Mouse (Mus musculus): ENCODE measurements around the gene Olfr1288. TPM values are rescaled to one million over a fixed set of nuclear protein-coding genes. Genes with fewer than 3 reads are reported as not detected.

The Olfr1288 gene
- total RNA-seq (2014; rRNA removed) (not detected in 2 replicates), polyA plus RNA-seq (2015; fragmentation: Nextera tagmentation; extraction: Ambion mirVana) (not detected in 2 replicates)

- Histone ChIP-seq H3K9me3 (ENCODE audit: low read length) (no peaks in the 10 kb centered on the region), H3K4me1 (ENCODE audit: insufficient read depth) (no peaks in the 10 kb centered on the region), H3K4me2 (ENCODE audit: low read depth) (no peak within 1 kb of the TSS), H3K4me3 (ENCODE audit: low read depth, low read length) (no peak within 1 kb of the TSS), H3K9ac (no peak within 1 kb of the TSS), H3K27me3 (ENCODE audit: insufficient read depth, low read length) (no peaks in the 10 kb centered on the region), H3K27ac (ENCODE audit: low read depth, low read length) (no peak within 1 kb of the TSS), H3K36me3 (ENCODE audit: insufficient read depth) (no peaks in the 10 kb centered on the region)
- ATAC-seq: no peak
- WGBS: 95% methylated on average over 1 of the region's 1 CpGs
- TF ChIP-seq CTCF (IDR thresholded peaks at IDR 0.05; ENCODE audit: low read depth): no peak
- no peak for DNase-seq
Measured at GRCm38 (mm10) chr2:111473801-111474200, at the start of gene Olfr1288. Gene Olfr1288 (plus strand): TSS chr2:111474101.

DNA sequence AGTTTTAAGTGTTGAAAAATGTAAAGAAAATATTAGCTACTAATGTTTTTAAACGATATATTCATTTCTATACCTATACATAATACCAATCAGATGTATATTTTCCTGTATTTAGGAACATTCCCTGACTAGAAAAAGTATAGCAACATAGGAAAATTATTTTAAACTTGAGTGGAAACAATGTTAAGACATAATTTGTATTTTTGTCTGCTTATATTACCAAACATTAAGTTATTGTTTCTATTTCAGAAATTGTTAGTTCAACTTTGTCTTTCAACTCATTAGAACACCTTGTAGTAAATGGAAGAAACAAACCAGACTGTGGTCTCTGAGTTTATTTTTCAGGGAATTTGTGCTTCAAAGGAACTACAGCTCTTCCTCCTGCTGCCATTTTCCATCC, 25.1 kb upstream of the Olfr1288 start, which contains the start of gene Olfr1287:
TSS of gene Olfr1287 (plus strand) at position 301 of the 400 bp plus-strand sequence.
- no peaks in the 10 kb centered on the region for H3K4me1 ChIP-seq (ENCODE audit: insufficient read depth)
- no peaks in the 10 kb centered on the region for H3K27me3 ChIP-seq (ENCODE audit: insufficient read depth, low read length)
- no peak for ATAC-seq
- no peak for TF ChIP-seq CTCF (IDR thresholded peaks at IDR 0.05; ENCODE audit: low read depth)
- no peak for DNase-seq
- no peak within 1 kb of the TSS for H3K27ac ChIP-seq (ENCODE audit: low read depth, low read length)
- no peak within 1 kb of the TSS for H3K4me3 ChIP-seq (ENCODE audit: low read depth, low read length)
- H3K36me3 ChIP-seq (ENCODE audit: insufficient read depth): no peaks in the 10 kb centered on the region
- H3K4me2 ChIP-seq (ENCODE audit: low read depth): no peak within 1 kb of the TSS
- WGBS: 77% methylated on average over 1 of the region's 1 CpGs
- H3K9ac ChIP-seq: no peak within 1 kb of the TSS
- H3K9me3 ChIP-seq (ENCODE audit: low read length): no peaks in the 10 kb centered on the region

DNA sequence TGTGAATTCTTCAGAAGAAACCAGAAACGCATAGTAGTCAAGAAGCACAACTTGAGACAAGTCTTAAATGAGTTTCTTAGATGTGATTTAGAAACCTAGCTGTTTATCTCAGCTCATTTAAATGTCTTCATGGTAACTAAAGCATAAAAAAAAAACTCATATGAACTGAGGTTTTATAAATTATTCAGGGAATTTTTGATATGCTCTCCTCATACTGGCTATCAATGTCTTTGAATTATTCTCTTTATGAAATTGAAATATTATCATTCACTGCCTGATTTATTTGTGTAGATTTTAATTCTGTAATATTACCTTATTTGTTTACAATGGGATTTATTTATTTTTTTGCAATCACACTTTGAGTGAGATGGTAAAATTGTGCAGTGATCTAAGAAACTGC, 6.6 kb downstream of the Olfr1288 start, which contains the start of gene Olfr1289:
TSS of gene Olfr1289 (plus strand) at position 301 of the 400 bp plus-strand sequence.
- H3K4me2 ChIP-seq (ENCODE audit: low read depth): no peak within 1 kb of the TSS
- DNase-seq: no peak
- WGBS: 67% methylated on average over 1 of the region's 1 CpGs

GRCm38 (mm10) chr2:111493729-111494128, 19.8 kb downstream of the Olfr1288 start, which contains the start of gene Olfr1290:
Gene Olfr1290 (minus strand): TSS chr2:111493829.
- Histone ChIP-seq H3K4me2 (ENCODE audit: low read depth) (no peak within 1 kb of the TSS), H3K9ac (no peak within 1 kb of the TSS), H3K4me3 (ENCODE audit: low read depth, low read length) (no peak within 1 kb of the TSS), H3K9me3 (ENCODE audit: low read length) (no peaks in the 10 kb centered on the region), H3K36me3 (ENCODE audit: insufficient read depth) (no peaks in the 10 kb centered on the region), H3K27me3 (ENCODE audit: insufficient read depth, low read length) (no peaks in the 10 kb centered on the region), H3K4me1 (ENCODE audit: insufficient read depth) (no peaks in the 10 kb centered on the region), H3K27ac (ENCODE audit: low read depth, low read length) (no peak within 1 kb of the TSS)
- ATAC-seq (no peak), DNase-seq (no peak)
- WGBS: 78% methylated on average over 5 of the region's 5 CpGs
- TF ChIP-seq CTCF (IDR thresholded peaks at IDR 0.05; ENCODE audit: low read depth): no peak

More for the DNA sequence above, 6.6 kb downstream of the Olfr1288 start, which contains the start of gene Olfr1289:
- Histone ChIP-seq H3K4me1 (ENCODE audit: insufficient read depth) (no peaks in the 10 kb centered on the region), H3K27ac (ENCODE audit: low read depth, low read length) (no peak within 1 kb of the TSS), H3K36me3 (ENCODE audit: insufficient read depth) (no peaks in the 10 kb centered on the region), H3K27me3 (ENCODE audit: insufficient read depth, low read length) (no peaks in the 10 kb centered on the region), H3K9me3 (ENCODE audit: low read length) (no peaks in the 10 kb centered on the region), H3K9ac (no peak within 1 kb of the TSS), H3K4me3 (ENCODE audit: low read depth, low read length) (no peak within 1 kb of the TSS)
- no peak for TF ChIP-seq CTCF (IDR thresholded peaks at IDR 0.05; ENCODE audit: low read depth)
- no peak for ATAC-seq

GRCm38 (mm10) chr2:111496880-111497279, 23.0 kb downstream of the Olfr1288 start, which contains the start of gene Olfr1291-ps1:
Gene Olfr1291-ps1 (plus strand): TSS chr2:111497180.
- H3K9ac ChIP-seq: no peak within 1 kb of the TSS
- no peak within 1 kb of the TSS for H3K4me3 ChIP-seq (ENCODE audit: low read depth, low read length)
- H3K27me3 ChIP-seq (ENCODE audit: insufficient read depth, low read length): no peaks in the 10 kb centered on the region
- DNase-seq: no peak
- 92% methylated on average over 3 of the region's 3 CpGs for WGBS
- no peak for TF ChIP-seq CTCF (IDR thresholded peaks at IDR 0.05; ENCODE audit: low read depth)
- no peaks in the 10 kb centered on the region for H3K36me3 ChIP-seq (ENCODE audit: insufficient read depth)
- H3K4me2 ChIP-seq (ENCODE audit: low read depth): no peak within 1 kb of the TSS
- ATAC-seq: no peak
- no peaks in the 10 kb centered on the region for H3K9me3 ChIP-seq (ENCODE audit: low read length)
- no peaks in the 10 kb centered on the region for H3K4me1 ChIP-seq (ENCODE audit: insufficient read depth)
- no peak within 1 kb of the TSS for H3K27ac ChIP-seq (ENCODE audit: low read depth, low read length)

DNA sequence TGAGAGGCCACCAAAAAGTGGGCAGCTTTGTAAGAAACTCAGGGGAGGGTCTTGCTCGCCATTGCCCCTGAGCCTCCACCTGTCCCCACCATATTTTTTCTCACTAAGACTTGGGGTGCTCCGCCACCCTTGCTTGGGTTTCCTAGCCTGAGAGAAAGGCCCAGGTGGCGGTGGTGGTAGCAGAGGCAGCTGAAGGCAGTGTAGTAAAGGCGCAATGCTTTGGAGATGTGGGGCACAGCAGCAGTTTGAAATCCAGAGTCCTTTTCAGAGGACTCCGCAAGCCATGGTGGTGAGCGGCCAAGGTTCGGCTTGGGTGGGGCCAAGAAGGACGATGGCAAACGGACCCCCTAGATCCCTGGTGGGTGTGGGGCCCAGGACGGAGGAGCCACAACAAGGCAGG, 43.5 kb downstream of the Olfr1288 start:
- no peak for TF ChIP-seq CTCF (IDR thresholded peaks at IDR 0.05; ENCODE audit: low read depth)
- H3K27ac ChIP-seq (ENCODE audit: low read depth, low read length): no peak overlapping the region
- ATAC-seq (no peak), DNase-seq (no peak)
- 90% methylated on average over 10 of the region's 10 CpGs for WGBS
- H3K9me3 ChIP-seq (ENCODE audit: low read length): no peaks in the 10 kb centered on the region
- no peaks in the 10 kb centered on the region for H3K27me3 ChIP-seq (ENCODE audit: insufficient read depth, low read length)
- H3K36me3 ChIP-seq (ENCODE audit: insufficient read depth): no peaks in the 10 kb centered on the region
- no peaks in the 10 kb centered on the region for H3K4me1 ChIP-seq (ENCODE audit: insufficient read depth)
- no peak overlapping the region for H3K4me2 ChIP-seq (ENCODE audit: low read depth)
- no peak overlapping the region for H3K4me3 ChIP-seq (ENCODE audit: low read depth, low read length)
- no peak overlapping the region for H3K9ac ChIP-seq

DNA sequence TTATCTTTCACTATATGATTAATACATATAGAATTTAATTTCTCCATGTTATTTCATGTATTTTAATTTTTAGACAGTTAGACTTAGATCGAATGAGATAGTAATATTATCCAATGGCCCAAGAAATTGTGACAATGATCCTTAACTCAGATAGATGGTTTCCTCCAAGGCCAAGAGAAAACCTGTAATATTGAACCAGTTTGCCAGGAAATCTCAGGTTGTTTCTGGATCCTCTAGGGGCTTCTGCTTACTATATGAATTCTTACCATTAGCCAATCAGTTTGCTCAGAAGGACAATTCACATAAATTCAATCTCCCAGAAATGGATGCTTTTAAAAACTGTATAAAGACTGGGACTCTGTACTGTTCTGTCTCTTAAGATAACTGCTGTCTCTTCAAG, 51.0 kb downstream of the Olfr1288 start, which contains the start of gene Olfr1293-ps:
TSS of gene Olfr1293-ps (plus strand) at position 301 of the 400 bp plus-strand sequence.
- H3K27me3 ChIP-seq (ENCODE audit: insufficient read depth, low read length): no peaks in the 10 kb centered on the region
- no peaks in the 10 kb centered on the region for H3K36me3 ChIP-seq (ENCODE audit: insufficient read depth)
- ATAC-seq (no peak), DNase-seq (no peak)
- H3K4me3 ChIP-seq (ENCODE audit: low read depth, low read length): no peak within 1 kb of the TSS
- 95% methylated on average over 1 of the region's 1 CpGs for WGBS
- TF ChIP-seq CTCF (IDR thresholded peaks at IDR 0.05; ENCODE audit: low read depth): no peak
- H3K9me3 ChIP-seq (ENCODE audit: low read length): no peaks in the 10 kb centered on the region
- H3K9ac ChIP-seq: no peak within 1 kb of the TSS
- H3K27ac ChIP-seq (ENCODE audit: low read depth, low read length): no peak within 1 kb of the TSS
- H3K4me2 ChIP-seq (ENCODE audit: low read depth): no peak within 1 kb of the TSS
- H3K4me1 ChIP-seq (ENCODE audit: insufficient read depth): no peaks in the 10 kb centered on the region

Other genes starting within 250 kb of the Olfr1288 start
- not detected in 2 replicates for gene 4930430A15Rik, start 244.5 kb upstream of the Olfr1288 start, total RNA-seq (2014; rRNA removed)
- gene 4930430A15Rik, start 244.5 kb upstream of the Olfr1288 start, polyA plus RNA-seq (2015; fragmentation: Nextera tagmentation; extraction: Ambion mirVana): not detected in 2 replicates
- not detected in 2 replicates for gene Olfr1275, start 238.8 kb upstream of the Olfr1288 start, total RNA-seq (2014; rRNA removed)
- not detected in 2 replicates for gene Olfr1275, start 238.8 kb upstream of the Olfr1288 start, polyA plus RNA-seq (2015; fragmentation: Nextera tagmentation; extraction: Ambion mirVana)
- gene Olfr1276, start 219.6 kb upstream of the Olfr1288 start, total RNA-seq (2014; rRNA removed): not detected in 2 replicates
- not detected in 2 replicates for gene Olfr1276, start 219.6 kb upstream of the Olfr1288 start, polyA plus RNA-seq (2015; fragmentation: Nextera tagmentation; extraction: Ambion mirVana)
- not detected in 2 replicates for gene Olfr1277, start 200.0 kb upstream of the Olfr1288 start, total RNA-seq (2014; rRNA removed)
- not detected in 2 replicates for gene Olfr1277, start 200.0 kb upstream of the Olfr1288 start, polyA plus RNA-seq (2015; fragmentation: Nextera tagmentation; extraction: Ambion mirVana)
- gene Olfr1278, start 184.0 kb upstream of the Olfr1288 start, total RNA-seq (2014; rRNA removed): not detected in 2 replicates
- not detected in 2 replicates for gene Olfr1278, start 184.0 kb upstream of the Olfr1288 start, polyA plus RNA-seq (2015; fragmentation: Nextera tagmentation; extraction: Ambion mirVana)
- not detected in 2 replicates for gene Olfr1279, start 173.5 kb upstream of the Olfr1288 start, total RNA-seq (2014; rRNA removed)
- gene Olfr1279, start 173.5 kb upstream of the Olfr1288 start, polyA plus RNA-seq (2015; fragmentation: Nextera tagmentation; extraction: Ambion mirVana): not detected in 2 replicates
- gene Olfr1280, start 160.1 kb upstream of the Olfr1288 start, total RNA-seq (2014; rRNA removed): not detected in 2 replicates
- not detected in 2 replicates for gene Olfr1280, start 160.1 kb upstream of the Olfr1288 start, polyA plus RNA-seq (2015; fragmentation: Nextera tagmentation; extraction: Ambion mirVana)
- not detected in 2 replicates for gene Olfr1281, start 147.6 kb upstream of the Olfr1288 start, total RNA-seq (2014; rRNA removed)
- gene Olfr1281, start 147.6 kb upstream of the Olfr1288 start, polyA plus RNA-seq (2015; fragmentation: Nextera tagmentation; extraction: Ambion mirVana): not detected in 2 replicates
- not detected in 2 replicates for gene Olfr1282, start 138.0 kb upstream of the Olfr1288 start, total RNA-seq (2014; rRNA removed)
- not detected in 2 replicates for gene Olfr1282, start 138.0 kb upstream of the Olfr1288 start, polyA plus RNA-seq (2015; fragmentation: Nextera tagmentation; extraction: Ambion mirVana)
- gene Olfr1283, start 107.3 kb upstream of the Olfr1288 start, total RNA-seq (2014; rRNA removed): not detected in 2 replicates
- not detected in 2 replicates for gene Olfr1283, start 107.3 kb upstream of the Olfr1288 start, polyA plus RNA-seq (2015; fragmentation: Nextera tagmentation; extraction: Ambion mirVana)
- not detected in 2 replicates for gene Olfr1284, start 98.6 kb upstream of the Olfr1288 start, total RNA-seq (2014; rRNA removed)
- not detected in 2 replicates for gene Olfr1284, start 98.6 kb upstream of the Olfr1288 start, polyA plus RNA-seq (2015; fragmentation: Nextera tagmentation; extraction: Ambion mirVana)
- not detected in 2 replicates for gene Olfr1286, start 51.0 kb upstream of the Olfr1288 start, total RNA-seq (2014; rRNA removed)
- not detected in 2 replicates for gene Olfr1286, start 51.0 kb upstream of the Olfr1288 start, polyA plus RNA-seq (2015; fragmentation: Nextera tagmentation; extraction: Ambion mirVana)
- not detected in 2 replicates for gene Olfr1287, start 25.0 kb upstream of the Olfr1288 start, total RNA-seq (2014; rRNA removed)
- not detected in 2 replicates for gene Olfr1287, start 25.0 kb upstream of the Olfr1288 start, polyA plus RNA-seq (2015; fragmentation: Nextera tagmentation; extraction: Ambion mirVana)
- gene Olfr1289, start 6.7 kb downstream of the Olfr1288 start, total RNA-seq (2014; rRNA removed): not detected in 2 replicates
- gene Olfr1289, start 6.7 kb downstream of the Olfr1288 start, polyA plus RNA-seq (2015; fragmentation: Nextera tagmentation; extraction: Ambion mirVana): not detected in 2 replicates
- not detected in 2 replicates for gene Olfr1290, start 19.7 kb downstream of the Olfr1288 start, total RNA-seq (2014; rRNA removed)
- not detected in 2 replicates for gene Olfr1290, start 19.7 kb downstream of the Olfr1288 start, polyA plus RNA-seq (2015; fragmentation: Nextera tagmentation; extraction: Ambion mirVana)
- gene Olfr1291-ps1, start 23.1 kb downstream of the Olfr1288 start, total RNA-seq (2014; rRNA removed): not detected in 2 replicates
- gene Olfr1291-ps1, start 23.1 kb downstream of the Olfr1288 start, polyA plus RNA-seq (2015; fragmentation: Nextera tagmentation; extraction: Ambion mirVana): not detected in 2 replicates
- not detected in 2 replicates for gene Olfr1293-ps, start 51.1 kb downstream of the Olfr1288 start, total RNA-seq (2014; rRNA removed)
- not detected in 2 replicates for gene Olfr1293-ps, start 51.1 kb downstream of the Olfr1288 start, polyA plus RNA-seq (2015; fragmentation: Nextera tagmentation; extraction: Ambion mirVana)
- not detected in 2 replicates for gene Olfr1294, start 66.2 kb downstream of the Olfr1288 start, total RNA-seq (2014; rRNA removed)
- not detected in 2 replicates for gene Olfr1294, start 66.2 kb downstream of the Olfr1288 start, polyA plus RNA-seq (2015; fragmentation: Nextera tagmentation; extraction: Ambion mirVana)
- not detected in 2 replicates for gene Olfr1295, start 95.6 kb downstream of the Olfr1288 start, total RNA-seq (2014; rRNA removed)
- not detected in 2 replicates for gene Olfr1295, start 95.6 kb downstream of the Olfr1288 start, polyA plus RNA-seq (2015; fragmentation: Nextera tagmentation; extraction: Ambion mirVana)
- gene Olfr1297, start 152.4 kb downstream of the Olfr1288 start, total RNA-seq (2014; rRNA removed): not detected in 2 replicates
- gene Olfr1297, start 152.4 kb downstream of the Olfr1288 start, polyA plus RNA-seq (2015; fragmentation: Nextera tagmentation; extraction: Ambion mirVana): not detected in 2 replicates
- gene Olfr1298, start 175.1 kb downstream of the Olfr1288 start, total RNA-seq (2014; rRNA removed): not detected in 2 replicates
- not detected in 2 replicates for gene Olfr1298, start 175.1 kb downstream of the Olfr1288 start, polyA plus RNA-seq (2015; fragmentation: Nextera tagmentation; extraction: Ambion mirVana)
- not detected in 2 replicates for gene Olfr1299, start 187.3 kb downstream of the Olfr1288 start, total RNA-seq (2014; rRNA removed)
- not detected in 2 replicates for gene Olfr1299, start 187.3 kb downstream of the Olfr1288 start, polyA plus RNA-seq (2015; fragmentation: Nextera tagmentation; extraction: Ambion mirVana)

All from forebrain, postnatal 0 days (tissue).